Mouse (Mus musculus) limb, embryonic 10.5 days (tissue): ENCODE measurements around the gene Ostf1. TPM values are rescaled to one million over a fixed set of nuclear protein-coding genes. Genes with fewer than 3 reads are reported as not detected.
A peak's percentile ranks its signal among the peaks of the same experiment; 100 is the strongest.

Source experiments
- DNase-seq: peaks from one replicate; pipeline ENCODE4 v3.0.0-alpha.2; 2017; ENCODE audit warnings: low spot score
- H3K27ac ChIP-seq: fragments of 300-500 bp; sonication (generic); 2 replicates; pipeline ENCODE4 v1.5.1; 2016; ENCODE audit warnings: mild to moderate bottlenecking
- H3K27me3 ChIP-seq: fragments of 300-500 bp; sonication (generic); 2 replicates; pipeline ENCODE4 v1.6.1; 2016; ENCODE audit warnings: low read depth, mild to moderate bottlenecking; ENCODE audit not compliant: poor library complexity, severe bottlenecking
- H3K36me3 ChIP-seq: fragments of 300-500 bp; sonication (generic); 2 replicates; pipeline ENCODE4 v1.6.1; 2016; ENCODE audit warnings: mild to moderate bottlenecking, moderate library complexity
- H3K4me1 ChIP-seq: fragments of 300-500 bp; sonication (generic); 2 replicates; pipeline ENCODE4 v1.6.1; 2016
- H3K4me3 ChIP-seq: fragments of 300-500 bp; sonication (generic); 2 replicates; pipeline ENCODE4 v1.5.1; 2016; ENCODE audit warnings: mild to moderate bottlenecking, moderate library complexity
- H3K9me3 ChIP-seq: fragments of 300-500 bp; sonication (generic); replicated peaks from 2 replicates; pipeline ENCODE4 v1.6.1; 2016; ENCODE audit warnings: mild to moderate bottlenecking
- WGBS: fragments of 180-500 bp; shearing (Covaris S2); methylation state at CpG from one replicate; pipeline ENCODE4 v1.1.7; 2016; 5-methylcytosine and 5-hydroxymethylcytosine counted together
- polyA plus RNA-seq: library from polyadenylated mRNA; unstranded; fragments of >200 nt; fragmentation: Nextera tagmentation; extraction: Ambion mirVana; gene quantifications from 2 replicates; pipeline ENCODE4 v1.2.1, GENCODE M21; 2016

The Ostf1 gene
- polyA plus RNA-seq, 1 experiment from 2014 or later, result 32.0 TPM

DNA sequence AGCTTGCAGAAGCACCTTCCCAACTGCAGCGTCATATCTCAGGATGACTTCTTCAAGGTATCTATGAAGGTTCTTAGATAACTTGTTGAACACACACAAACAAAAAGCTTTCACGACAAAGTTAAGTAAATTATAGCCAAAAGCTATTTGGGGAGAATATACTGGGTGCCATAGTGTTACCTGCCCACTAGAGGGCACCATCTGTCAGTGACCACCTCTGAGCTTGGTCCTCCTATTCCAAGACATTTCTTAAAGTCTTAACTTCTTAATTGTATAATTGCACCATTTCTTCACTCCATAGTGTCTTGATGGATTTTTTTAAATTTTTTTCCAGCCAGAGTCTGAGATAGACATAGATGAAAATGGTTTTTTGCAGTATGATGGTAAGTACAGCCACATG is 7.9 kb upstream of the Ostf1 start:
- no peak for DNase-seq
- WGBS, result 20% methylated on average over 2 of the region's 2 CpGs
- H3K27me3 ChIP-seq, result no peaks in the 10 kb centered on the region

DNA sequence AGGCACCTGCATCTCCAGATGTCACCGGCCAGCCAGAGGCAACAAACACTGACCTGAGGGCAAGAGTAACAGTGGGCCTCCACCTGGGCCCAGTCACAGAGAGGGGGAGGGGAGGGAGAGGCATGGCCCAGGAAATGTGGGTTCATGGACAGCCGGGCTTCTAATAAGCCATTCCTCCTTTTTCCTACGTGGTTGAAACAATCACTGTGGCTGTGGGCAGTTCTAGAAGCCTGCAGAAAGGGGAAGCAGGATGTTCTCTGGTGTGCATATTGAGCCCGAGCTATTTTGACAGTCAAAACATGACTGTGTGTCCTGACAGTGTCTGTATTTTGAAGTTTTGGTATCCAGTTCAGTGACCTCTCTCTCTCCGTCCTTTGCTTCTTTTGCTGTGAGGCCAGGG is 7.3 kb upstream of the Ostf1 start:
- Histone ChIP-seq H3K4me1 (no peaks in the 10 kb centered on the region), H3K27me3 (0 out of 2 replicates have a peak, but pooled peaks cover 5% of the 10 kb centered on the region), H3K4me3 (no peak overlapping the region), H3K9me3 (no peaks in the 10 kb centered on the region), H3K27ac (no peak overlapping the region), H3K36me3 (no peaks in the 10 kb centered on the region)
- no peak for DNase-seq
- 64% methylated on average over 5 of the region's 5 CpGs for WGBS

More for the DNA sequence above, 7.9 kb upstream of the Ostf1 start:
- no peaks in the 10 kb centered on the region for H3K36me3 ChIP-seq
- H3K4me1 ChIP-seq, result no peaks in the 10 kb centered on the region
- H3K27ac ChIP-seq, result no peak overlapping the region
- no peak overlapping the region for H3K4me3 ChIP-seq
- H3K9me3 ChIP-seq, result no peaks in the 10 kb centered on the region

- no peak for DNase-seq
- H3K4me1 ChIP-seq, result no peaks in the 10 kb centered on the region
- WGBS, result 80% methylated on average over 5 of the region's 5 CpGs
- H3K4me3 ChIP-seq, result no peak overlapping the region
- 0 out of 2 replicates have a peak, but pooled peaks cover 5% of the 10 kb centered on the region for H3K27me3 ChIP-seq
- H3K36me3 ChIP-seq, result no peaks in the 10 kb centered on the region
- no peaks in the 10 kb centered on the region for H3K9me3 ChIP-seq
- H3K27ac ChIP-seq, result no peak overlapping the region
Measured at GRCm38 (mm10) chr19:18637954-18638353, 6.3 kb upstream of the Ostf1 start.

DNA sequence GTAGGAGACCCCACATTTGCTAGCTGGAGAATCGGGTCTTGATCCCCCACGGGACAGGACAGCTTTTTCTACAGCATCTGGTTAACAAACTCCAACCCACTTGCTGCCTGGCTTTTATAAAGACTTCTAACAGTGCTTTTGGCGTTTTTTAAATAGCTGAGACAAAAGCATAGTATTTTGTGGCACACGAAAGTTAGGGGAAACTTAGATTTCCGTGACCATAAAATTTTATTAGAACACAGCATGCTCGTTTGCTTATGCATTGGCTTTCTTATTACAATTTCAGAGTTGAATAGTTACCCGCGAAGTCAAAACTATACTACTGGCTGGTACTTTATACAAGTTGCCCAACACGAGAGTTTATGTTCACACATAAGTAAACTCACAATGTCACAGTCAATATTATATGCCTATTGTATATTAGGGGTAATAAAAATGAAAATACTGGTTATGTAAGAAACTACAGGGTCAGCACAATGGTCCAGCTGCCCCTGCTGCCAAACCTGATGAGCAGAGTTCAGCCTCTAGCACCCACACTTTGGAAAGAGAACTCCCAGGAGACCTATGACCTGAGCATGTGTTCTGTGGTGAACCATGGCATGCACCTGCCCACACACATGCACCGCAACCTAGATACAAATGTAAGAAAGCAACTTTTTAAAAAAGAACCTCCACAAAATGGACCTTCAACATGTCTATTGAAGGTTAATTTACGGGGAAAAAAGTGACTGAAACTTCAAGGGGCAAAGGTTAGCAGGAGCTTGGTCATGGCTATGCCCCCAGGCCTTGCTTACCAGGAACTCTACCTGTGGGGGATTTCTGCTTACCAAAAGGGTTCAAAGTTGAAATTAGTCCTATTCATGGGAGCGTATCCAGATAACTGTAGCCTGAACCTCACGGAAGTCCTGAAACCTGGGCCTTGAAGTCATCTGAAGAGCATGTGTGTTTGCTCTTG is 885 bp upstream of the Ostf1 start:
- peaks cover 17% of the 10 kb centered on the region for H3K4me1 ChIP-seq
- 64% methylated on average over 13 of the region's 13 CpGs for WGBS

GRCm38 (mm10) chr19:18631161-18631643 is 421 bp downstream of the Ostf1 start:
- Histone ChIP-seq H3K27ac (peak overlapping the region; percentile 83), H3K36me3 (no peaks in the 10 kb centered on the region), H3K4me1 (peaks cover 17% of the 10 kb centered on the region), H3K27me3 (0 out of 2 replicates have a peak, but pooled peaks cover 5% of the 10 kb centered on the region), H3K4me3 (peak overlapping the region; percentile 82), H3K9me3 (no peaks in the 10 kb centered on the region)
- under 1% methylated on average over 40 of the region's 40 CpGs for WGBS
- DNase-seq, result no peak

More for the DNA sequence above, 885 bp upstream of the Ostf1 start:
- Histone ChIP-seq H3K27me3 (0 out of 2 replicates have a peak, but pooled peaks cover 5% of the 10 kb centered on the region), H3K9me3 (no peaks in the 10 kb centered on the region), H3K4me3 (peak overlapping the region; percentile 82), H3K27ac (peak overlapping the region; percentile 83), H3K36me3 (no peaks in the 10 kb centered on the region)
- DNase-seq, result no peak

GRCm38 (mm10) chr19:18630221-18631119 is 1.2 kb downstream of the Ostf1 start:
- DNase-seq, result peak; percentile 46
- peak overlapping the region; percentile 25; the same call in 1 of the 2 replicates for H3K27ac ChIP-seq
- 12% methylated on average over 17 of the region's 17 CpGs for WGBS

GRCm38 (mm10) chr19:18629589-18629988 is 2.0 kb downstream of the Ostf1 start:
- 68% methylated on average over 1 of the region's 1 CpGs for WGBS
- H3K4me3 ChIP-seq, result no peak overlapping the region
- no peaks in the 10 kb centered on the region for H3K36me3 ChIP-seq
- H3K27me3 ChIP-seq, result 0 out of 2 replicates have a peak, but pooled peaks cover 5% of the 10 kb centered on the region
- no peak for DNase-seq
- no peak overlapping the region for H3K27ac ChIP-seq
- no peaks in the 10 kb centered on the region for H3K9me3 ChIP-seq
- peaks cover 17% of the 10 kb centered on the region for H3K4me1 ChIP-seq

More at GRCm38 (mm10) chr19:18630221-18631119, 1.2 kb downstream of the Ostf1 start:
- Histone ChIP-seq H3K36me3 (no peaks in the 10 kb centered on the region), H3K9me3 (no peaks in the 10 kb centered on the region), H3K4me3 (peak overlapping the region; percentile 82), H3K4me1 (peaks cover 17% of the 10 kb centered on the region), H3K27me3 (0 out of 2 replicates have a peak, but pooled peaks cover 5% of the 10 kb centered on the region)

DNA sequence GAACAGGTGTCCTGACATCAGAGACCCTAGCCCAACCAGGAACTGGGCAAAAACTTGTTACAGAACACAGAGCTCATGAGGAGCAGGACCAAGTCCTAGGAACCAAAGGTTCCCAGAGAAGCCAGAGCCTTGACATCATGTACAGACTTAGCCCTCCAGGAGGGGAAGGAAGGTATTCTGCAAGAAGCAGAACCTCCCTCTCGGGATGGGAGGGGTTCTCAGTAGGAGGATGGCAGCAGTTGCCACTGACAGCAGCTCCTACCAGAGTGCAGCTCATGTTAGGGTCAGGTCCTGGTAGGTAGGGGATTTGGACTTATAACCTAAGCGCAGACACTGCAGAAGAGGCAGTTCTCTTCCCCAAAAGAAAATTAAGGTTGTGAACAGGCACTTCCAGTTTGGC is 7.7 kb downstream of the Ostf1 start:
- Histone ChIP-seq H3K27me3 (no peaks in the 10 kb centered on the region), H3K4me1 (peaks cover 4% of the 10 kb centered on the region; the same call in 1 of the 2 replicates), H3K4me3 (no peak overlapping the region), H3K9me3 (no peaks in the 10 kb centered on the region), H3K36me3 (no peaks in the 10 kb centered on the region), H3K27ac (no peak overlapping the region)
- no peak for DNase-seq
- 80% methylated on average over 2 of the region's 2 CpGs for WGBS

DNA sequence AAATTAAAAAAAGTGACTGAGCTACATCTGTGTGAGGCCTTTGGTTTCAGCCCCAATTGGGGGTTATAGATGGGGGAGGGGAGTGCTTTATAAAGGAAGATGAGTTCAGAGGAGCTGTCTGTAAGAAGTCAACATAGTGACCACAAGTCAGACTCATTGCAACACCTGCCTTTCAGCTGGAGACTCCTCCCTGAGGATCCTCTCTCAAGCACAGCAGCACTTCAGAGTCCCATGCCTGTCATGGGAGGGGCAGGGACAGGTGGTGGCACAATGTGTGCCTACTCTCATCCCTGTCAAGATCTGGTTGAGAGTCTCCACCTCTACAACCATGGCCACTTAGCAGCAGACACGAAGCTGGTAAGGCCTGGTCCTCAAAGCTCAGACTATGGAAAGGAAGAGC is 11.9 kb downstream of the Ostf1 start:
- WGBS, result 94% methylated on average over 1 of the region's 1 CpGs
- Histone ChIP-seq H3K4me3 (no peak overlapping the region), H3K27ac (no peak overlapping the region), H3K9me3 (no peaks in the 10 kb centered on the region), H3K27me3 (no peaks in the 10 kb centered on the region), H3K4me1 (peaks cover 11% of the 10 kb centered on the region; the same call in 1 of the 2 replicates), H3K36me3 (no peaks in the 10 kb centered on the region)
- DNase-seq, result no peak

DNA sequence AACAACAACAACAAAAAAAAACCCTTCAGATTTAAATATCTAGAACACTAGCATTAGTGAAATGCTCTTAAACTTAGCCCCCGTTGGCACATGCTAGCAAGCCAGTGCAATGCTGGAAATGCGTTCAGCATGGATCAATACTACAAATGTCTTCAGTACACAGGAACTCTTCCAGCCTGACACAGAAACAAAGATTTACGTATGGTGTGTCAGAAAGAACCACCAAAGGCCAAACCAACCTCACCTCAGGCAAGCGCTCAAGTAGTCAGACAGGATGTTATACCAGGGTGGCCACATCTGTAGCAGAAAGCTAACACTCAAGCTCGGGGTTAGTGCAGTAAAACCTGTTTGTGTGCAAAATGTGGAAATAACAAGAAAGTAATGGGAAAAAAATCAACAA is 12.6 kb downstream of the Ostf1 start:
- 70% methylated on average over 5 of the region's 5 CpGs for WGBS
- H3K4me3 ChIP-seq, result no peak overlapping the region
- no peak overlapping the region for H3K27ac ChIP-seq
- peaks cover 11% of the 10 kb centered on the region; the same call in 1 of the 2 replicates for H3K4me1 ChIP-seq
- no peaks in the 10 kb centered on the region for H3K36me3 ChIP-seq
- no peak for DNase-seq
- H3K9me3 ChIP-seq, result no peaks in the 10 kb centered on the region
- H3K27me3 ChIP-seq, result no peaks in the 10 kb centered on the region

DNA sequence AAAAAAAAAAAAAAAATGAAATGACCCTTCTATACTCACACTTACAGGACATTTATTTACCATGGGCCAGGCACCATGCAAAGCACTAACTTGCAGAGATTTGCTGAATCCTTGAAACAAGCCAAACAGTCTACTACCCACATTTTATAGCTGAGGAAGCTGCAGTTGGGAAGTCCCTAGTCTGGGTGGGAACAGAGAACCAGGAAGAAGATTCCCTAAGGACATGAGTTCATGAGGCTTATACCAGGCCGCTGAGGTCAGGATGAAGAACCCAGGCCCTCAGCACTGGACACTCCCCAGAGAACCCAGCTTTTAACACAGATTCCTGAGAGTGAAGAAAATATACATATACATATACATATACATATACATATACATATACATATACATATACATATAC is 14.1 kb downstream of the Ostf1 start:
- DNase-seq, result no peak
- 91% methylated on average over 1 of the region's 1 CpGs for WGBS
- Histone ChIP-seq H3K27me3 (no peaks in the 10 kb centered on the region), H3K4me3 (no peak overlapping the region), H3K36me3 (no peaks in the 10 kb centered on the region), H3K4me1 (peaks cover 11% of the 10 kb centered on the region; the same call in 1 of the 2 replicates), H3K27ac (no peak overlapping the region), H3K9me3 (no peaks in the 10 kb centered on the region)

- H3K4me1 ChIP-seq, result peaks cover 11% of the 10 kb centered on the region; the same call in 1 of the 2 replicates
- no peak for DNase-seq
- H3K27ac ChIP-seq, result no peak overlapping the region
- no peak overlapping the region for H3K4me3 ChIP-seq
- no peaks in the 10 kb centered on the region for H3K9me3 ChIP-seq
- 79% methylated on average over 9 of the region's 9 CpGs for WGBS
- H3K27me3 ChIP-seq, result no peaks in the 10 kb centered on the region
- no peaks in the 10 kb centered on the region for H3K36me3 ChIP-seq
Measured at GRCm38 (mm10) chr19:18615680-18616240, 15.9 kb downstream of the Ostf1 start.
